Mouse (Mus musculus): ENCODE measurements around the gene Uhrf1bp1l.

Gene Uhrf1bp1l

GRCm38 (mm10) chr10:89745666-89746020 lies 852 bp downstream of the Uhrf1bp1l start:
- no peak for DNase-seq (ENCODE audit: low spot score in 2 of 2)

- no peak for DNase-seq (ENCODE audit: low spot score in 2 of 2)
Observed at GRCm38 (mm10) chr10:89746581-89746980, 1.8 kb downstream of the Uhrf1bp1l start.

GRCm38 (mm10) chr10:89747221-89747905 lies 2.6 kb downstream of the Uhrf1bp1l start:
- peak in 1 of 2 experiments; percentile 33 for DNase-seq (ENCODE audit: low spot score in 2 of 2)

GRCm38 (mm10) chr10:89747911-89748310 lies 3.1 kb downstream of the Uhrf1bp1l start:
- DNase-seq (ENCODE audit: low spot score in 2 of 2) = no peak

GRCm38 (mm10) chr10:89748619-89749018 lies 3.8 kb downstream of the Uhrf1bp1l start:
- DNase-seq (ENCODE audit: low spot score in 2 of 2) = no peak

GRCm38 (mm10) chr10:89751069-89751468 lies 6.3 kb downstream of the Uhrf1bp1l start:
- no peak for DNase-seq (ENCODE audit: low spot score in 2 of 2)

GRCm38 (mm10) chr10:89755231-89755630 lies 10.4 kb downstream of the Uhrf1bp1l start:
- DNase-seq (ENCODE audit: low spot score in 2 of 2) = no peak

- no peak for DNase-seq (ENCODE audit: low spot score in 2 of 2)
Observed at GRCm38 (mm10) chr10:89760772-89761171, 16.0 kb downstream of the Uhrf1bp1l start.

GRCm38 (mm10) chr10:89764457-89765121 lies 19.8 kb downstream of the Uhrf1bp1l start:
- DNase-seq (ENCODE audit: low spot score in 2 of 2) = no peak

GRCm38 (mm10) chr10:89765790-89766714 lies 21.3 kb downstream of the Uhrf1bp1l start:
- DNase-seq (ENCODE audit: low spot score in 2 of 2) = no peak

- no peak for DNase-seq (ENCODE audit: low spot score in 2 of 2)
Observed at GRCm38 (mm10) chr10:89768352-89769020, 23.7 kb downstream of the Uhrf1bp1l start.

GRCm38 (mm10) chr10:89769096-89769495 lies 24.3 kb downstream of the Uhrf1bp1l start:
- no peak for DNase-seq (ENCODE audit: low spot score in 2 of 2)

- no peak for DNase-seq (ENCODE audit: low spot score in 2 of 2)
Observed at GRCm38 (mm10) chr10:89771894-89772293, 27.1 kb downstream of the Uhrf1bp1l start.

GRCm38 (mm10) chr10:89776029-89776428 lies 31.2 kb downstream of the Uhrf1bp1l start:
- no peak for DNase-seq (ENCODE audit: low spot score in 2 of 2)

- DNase-seq (ENCODE audit: low spot score in 2 of 2) = no peak
Observed at GRCm38 (mm10) chr10:89791870-89792269, 47.1 kb downstream of the Uhrf1bp1l start.

GRCm38 (mm10) chr10:89794121-89794520 lies 49.3 kb downstream of the Uhrf1bp1l start:
- DNase-seq (ENCODE audit: low spot score in 2 of 2) = no peak

- no peak for DNase-seq (ENCODE audit: low spot score in 2 of 2)
Observed at GRCm38 (mm10) chr10:89819146-89819545, 74.4 kb downstream of the Uhrf1bp1l start.

- DNase-seq (ENCODE audit: low spot score in 2 of 2) = no peak
Observed at GRCm38 (mm10) chr10:89823906-89824305, 79.1 kb downstream of the Uhrf1bp1l start.

- no peak for DNase-seq (ENCODE audit: low spot score in 2 of 2)
Observed at GRCm38 (mm10) chr10:89826896-89827295, 82.1 kb downstream of the Uhrf1bp1l start.

- no peak for DNase-seq (ENCODE audit: low spot score in 2 of 2)
Observed at GRCm38 (mm10) chr10:89832334-89832733, 87.5 kb downstream of the Uhrf1bp1l start.

GRCm38 (mm10) chr10:89833166-89833565 lies 88.4 kb downstream of the Uhrf1bp1l start:
- DNase-seq (ENCODE audit: low spot score in 2 of 2) = no peak

- DNase-seq (ENCODE audit: low spot score in 2 of 2) = no peak
Observed at GRCm38 (mm10) chr10:89837476-89837875, 92.7 kb downstream of the Uhrf1bp1l start.
